Mouse (Mus musculus) midbrain, postnatal 0 days (tissue): ENCODE data around the gene Pth1r. TPM values are rescaled to one million over a fixed set of nuclear protein-coding genes. Genes with fewer than 3 reads are reported as not detected.

Experiments used
- ATAC-seq: fragments of 200-750 bp; cut with Nextera tagmentation; 2 replicates; pipeline ENCODE4 v1.8.0; 2017; ENCODE audit warnings: moderate number of reproducible peaks, mild to moderate bottlenecking, moderate TSS enrichment, moderate library complexity; ENCODE audit not compliant: low FRiP score
- DNase-seq: peaks from one replicate; pipeline ENCODE4 v3.0.0-alpha.2; 2015; ENCODE audit warnings: low spot score
- H3K27ac ChIP-seq: fragments of 300-500 bp; sonication (generic); 2 replicates; pipeline ENCODE4 v1.5.1; 2014; ENCODE audit warnings: low read depth, mild to moderate bottlenecking, low read length, mixed read lengths
- H3K27me3 ChIP-seq: fragments of 300-500 bp; sonication (generic); 2 replicates; pipeline ENCODE4 v1.6.1; 2014; ENCODE audit warnings: low read length, control low read depth, mixed read lengths; ENCODE audit not compliant: insufficient read depth
- H3K36me3 ChIP-seq: fragments of 300-500 bp; sonication (generic); 2 replicates; pipeline ENCODE4 v1.6.1; 2014; ENCODE audit warnings: low read length, control low read depth, mixed read lengths; ENCODE audit not compliant: insufficient read depth
- H3K4me1 ChIP-seq: fragments of 300-500 bp; sonication (generic); 2 replicates; pipeline ENCODE4 v1.6.1; 2014; ENCODE audit warnings: mild to moderate bottlenecking, control low read depth, antibody characterized with exemption, low read length, mixed read lengths; ENCODE audit not compliant: insufficient read depth
- H3K4me2 ChIP-seq: fragments of 300-500 bp; sonication (generic); 2 replicates; pipeline ENCODE4 v1.6.1; 2014; ENCODE audit warnings: low read depth, mild to moderate bottlenecking, low read length, mixed read lengths; ENCODE audit not compliant: poor library complexity, severe bottlenecking
- H3K4me3 ChIP-seq: fragments of 300-500 bp; sonication (generic); 2 replicates; pipeline ENCODE4 v1.5.1; 2014; ENCODE audit warnings: low read depth, mild to moderate bottlenecking, low read length, moderate library complexity
- H3K9ac ChIP-seq: fragments of 300-500 bp; sonication (generic); replicated peaks from 2 replicates; pipeline ENCODE4 v1.6.1; 2014; ENCODE audit warnings: mild to moderate bottlenecking, low read length, moderate library complexity, mixed read lengths; ENCODE audit not compliant: poor library complexity, severe bottlenecking
- H3K9me3 ChIP-seq: fragments of 300-500 bp; sonication (generic); 2 replicates; pipeline ENCODE4 v1.6.1; 2016; ENCODE audit warnings: low read length, control low read depth
- CTCF ChIP-seq: IDR thresholded peaks from 2 replicates; pipeline ENCODE4 v1.5.1; 2016; ENCODE audit warnings: antibody characterized with exemption, mild to moderate bottlenecking
- WGBS: fragments of 180-500 bp; shearing (Covaris S2); extraction: QIAGEN DNeasy Blood & Tissue Kit; methylation state at CpG from one replicate; pipeline ENCODE4 v1.1.7; 2014; 5-methylcytosine and 5-hydroxymethylcytosine counted together
- polyA plus RNA-seq: library from polyadenylated mRNA; unstranded; fragments of >200 nt; fragmentation: Nextera tagmentation; extraction: Ambion mirVana; gene quantifications from 2 replicates; pipeline ENCODE4 v1.2.1, GENCODE M21; 2015
- total RNA-seq: library from RNA; depleted of rRNA; stranded (reverse); fragments of >200 nt; gene quantifications from 2 replicates; pipeline ENCODE4 v1.2.3, GENCODE M21; 2014

Gene Pth1r
- total and polyA plus RNA-seq, 2 experiments from 2014 or later, result 8.3 to 20.8 TPM

- no peak overlapping the region for H3K9ac ChIP-seq
- 53% methylated on average over 5 of the region's 5 CpGs for WGBS
- no peak for DNase-seq
Observed at GRCm38 (mm10) chr9:110746238-110746637, 707 bp downstream of the Pth1r start.

DNA sequence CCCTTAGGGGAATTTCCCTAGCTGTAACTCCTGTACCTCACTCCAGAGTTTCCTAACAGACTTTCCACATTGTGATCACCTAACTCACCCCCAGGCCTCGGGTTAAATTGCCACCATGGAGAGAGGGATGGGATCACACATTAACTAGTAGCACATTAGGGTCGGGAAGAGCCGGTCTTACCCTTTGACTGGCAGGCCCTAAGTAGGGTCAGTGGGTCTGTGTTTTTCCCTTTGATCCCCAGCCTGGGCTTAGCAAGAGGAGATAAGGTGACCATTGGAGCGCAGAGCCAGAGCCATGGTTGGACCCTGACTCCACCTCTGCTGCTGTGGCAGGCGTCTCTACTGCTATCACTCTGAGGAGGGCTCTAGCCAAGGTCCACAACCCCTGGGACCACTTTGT lies 1.2 kb downstream of the Pth1r start:
- no peak overlapping the region for H3K27ac ChIP-seq
- 23% methylated on average over 5 of the region's 5 CpGs for WGBS
- H3K4me2 ChIP-seq, result no peak overlapping the region
- TF ChIP-seq CTCF, result no peak
- H3K9me3 ChIP-seq, result no peaks in the 10 kb centered on the region
- H3K27me3 ChIP-seq, result peaks cover 26% of the 10 kb centered on the region
- no peaks in the 10 kb centered on the region for H3K36me3 ChIP-seq
- ATAC-seq (no peak), DNase-seq (no peak)
- no peak overlapping the region for H3K4me3 ChIP-seq
- no peaks in the 10 kb centered on the region for H3K4me1 ChIP-seq
- H3K9ac ChIP-seq, result no peak overlapping the region

More at GRCm38 (mm10) chr9:110746238-110746637, 707 bp downstream of the Pth1r start:
- H3K36me3 ChIP-seq, result no peaks in the 10 kb centered on the region
- no peak overlapping the region for H3K4me3 ChIP-seq
- peaks cover 22% of the 10 kb centered on the region for H3K27me3 ChIP-seq
- ATAC-seq, result no peak
- no peaks in the 10 kb centered on the region for H3K9me3 ChIP-seq
- no peak overlapping the region for H3K4me2 ChIP-seq
- H3K27ac ChIP-seq, result no peak overlapping the region
- TF ChIP-seq CTCF, result no peak
- H3K4me1 ChIP-seq, result no peaks in the 10 kb centered on the region

GRCm38 (mm10) chr9:110743456-110744323 lies 3.3 kb downstream of the Pth1r start:
- Histone ChIP-seq H3K9me3 (no peaks in the 10 kb centered on the region), H3K4me2 (peak overlapping the region; percentile 95), H3K4me3 (peak overlapping the region; percentile 62), H3K4me1 (no peaks in the 10 kb centered on the region), H3K36me3 (no peaks in the 10 kb centered on the region), H3K27ac (no peak overlapping the region), H3K9ac (peak overlapping the region; percentile 65), H3K27me3 (peaks cover 31% of the 10 kb centered on the region)
- DNase-seq, result no peak
- ATAC-seq, result no peak
- no peak for TF ChIP-seq CTCF
- 4% methylated on average over 44 of the region's 63 CpGs for WGBS

DNA sequence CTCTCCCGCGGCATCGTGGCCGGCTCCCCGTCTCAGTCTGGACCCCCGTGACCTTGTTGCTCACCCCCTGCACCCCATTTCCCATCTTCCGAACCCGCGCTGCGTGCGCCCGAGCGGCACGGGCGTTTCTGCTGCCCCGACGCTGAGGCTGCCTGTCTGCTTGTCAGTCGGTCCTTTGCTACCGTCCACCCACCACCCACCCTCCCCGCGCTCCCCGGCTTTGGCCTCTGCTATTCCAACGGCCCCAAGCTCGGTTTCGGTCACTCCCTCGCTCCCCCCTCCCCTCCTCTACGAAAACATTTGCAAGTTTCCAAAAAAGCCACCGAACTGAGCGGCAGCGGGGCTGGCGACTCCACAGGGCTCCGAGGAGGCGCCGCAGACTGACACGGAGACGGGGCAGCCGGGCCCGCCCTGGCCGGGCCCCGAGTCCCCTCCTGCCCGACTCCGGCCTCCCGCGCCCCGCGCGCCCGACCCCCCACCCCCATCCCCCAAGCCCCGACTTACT lies 3.9 kb downstream of the Pth1r start:
- no peak for TF ChIP-seq CTCF
- under 1% methylated on average over 35 of the region's 49 CpGs for WGBS
- Histone ChIP-seq H3K36me3 (no peaks in the 10 kb centered on the region), H3K9me3 (no peaks in the 10 kb centered on the region), H3K4me2 (peak overlapping the region; percentile 95), H3K4me1 (no peaks in the 10 kb centered on the region), H3K27me3 (peaks cover 31% of the 10 kb centered on the region), H3K9ac (peak overlapping the region; percentile 65), H3K27ac (no peak overlapping the region), H3K4me3 (peak overlapping the region; percentile 62)
- DNase-seq (no peak), ATAC-seq (peak; percentile 55)

DNA sequence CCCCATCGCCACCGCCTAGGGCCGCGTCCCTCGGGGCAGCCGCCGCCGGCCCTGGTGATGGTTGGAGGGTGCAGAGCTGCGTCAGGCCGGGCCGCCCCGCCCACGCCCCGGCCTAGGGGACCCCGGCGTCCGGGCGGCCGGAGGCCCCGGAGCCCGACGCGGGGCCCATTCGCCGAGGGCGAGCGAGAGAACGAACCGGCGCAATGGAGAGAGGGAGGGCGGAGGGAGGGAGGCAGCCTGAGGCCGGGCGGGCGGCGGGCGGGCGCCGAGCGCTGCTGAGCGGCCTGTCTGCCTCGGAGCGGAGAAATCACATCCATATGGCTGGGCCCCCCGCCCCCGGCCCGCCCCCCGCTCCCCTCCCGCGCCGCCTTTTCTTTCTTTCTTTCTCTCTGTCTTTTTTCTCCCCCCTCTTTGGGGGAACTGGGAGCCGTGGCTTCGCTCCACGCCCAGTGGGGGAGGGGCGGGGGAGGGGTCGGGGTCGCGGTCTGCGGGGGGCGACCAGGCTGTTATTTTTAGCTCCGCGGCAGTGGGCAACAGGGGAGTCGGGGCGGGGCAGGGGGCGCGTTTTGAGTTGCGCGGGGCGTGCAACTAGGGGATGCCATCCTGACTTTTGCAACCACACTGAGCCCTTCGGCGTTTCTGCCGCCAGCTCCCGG lies 4.5 kb downstream of the Pth1r start:
- Histone ChIP-seq H3K4me1 (no peaks in the 10 kb centered on the region), H3K27me3 (peaks cover 31% of the 10 kb centered on the region), H3K27ac (no peak overlapping the region), H3K4me3 (peak overlapping the region; percentile 62), H3K9me3 (no peaks in the 10 kb centered on the region), H3K36me3 (no peaks in the 10 kb centered on the region), H3K4me2 (peak overlapping the region; percentile 95), H3K9ac (peak overlapping the region; percentile 65)
- peak; percentile 48; the same call in 1 of the 2 replicates for ATAC-seq
- under 1% methylated on average over 45 of the region's 71 CpGs for WGBS
- DNase-seq, result no peak
- no peak for TF ChIP-seq CTCF
